13 mouse cellular contexts compared by ENCODE assay signal in genomic region chr2:173027169-173027823, GRCm38 (mm10). TPM values are rescaled to one million over a fixed set of nuclear protein-coding genes. Genes with fewer than 3 reads are reported as not detected.
DNase-seq lines count a peak whose midpoint lies in the region; ATAC-seq and TF ChIP-seq lines count a peak whose summit lies in the region.
"Had no signal": no experiment of that assay in that cellular context is flagged by ENCODE, and none has a peak within 500 bp of the region (broad histone marks: within the 10 kb centered on the region; RNA-seq: fewer than 3 reads in every experiment).

No protein-coding gene starts in this region.

- H3K4me1 ChIP-seq in forebrain, embryonic 11.5 days (replicated peaks; ENCODE audit: control insufficient read depth, insufficient read depth, low read length): peaks cover 18% of the 10 kb centered on the region
- H3K4me1 ChIP-seq in forebrain, embryonic 16.5 days (replicated peaks; ENCODE audit: control insufficient read depth, insufficient read depth, low read length): peaks cover 33% of the 10 kb centered on the region
- peaks cover 80% of the 10 kb centered on the region for H3K4me1 ChIP-seq in liver, embryonic 11.5 days (replicated peaks; ENCODE audit: control insufficient read depth, insufficient read depth, low read length)
- H3K4me1 ChIP-seq in embryonic facial prominence, embryonic 15.5 days: peaks cover 60% of the 10 kb centered on the region
- H3K4me1 ChIP-seq in small intestine, adult 2 months (ENCODE audit: control insufficient read depth, insufficient read depth, insufficient read length, low read length): peaks cover 67% of the 10 kb centered on the region

- no peak for TF ChIP-seq POLR2A in small intestine, adult 2 months (IDR thresholded peaks at IDR 0.05; ENCODE audit: low read depth, low read length)

- no peak for TF ChIP-seq CTCF in small intestine, adult 2 months (IDR thresholded peaks at IDR 0.05; ENCODE audit: extremely low read depth, insufficient read length, insufficient replicate concordance, low read depth, low read length)

- peaks cover 9% of the 10 kb centered on the region; the same call in 1 of the 2 replicates for H3K36me3 ChIP-seq in forebrain, embryonic 11.5 days (ENCODE audit: control insufficient read depth, insufficient read depth, low read length)
- H3K36me3 ChIP-seq in forebrain, embryonic 16.5 days (ENCODE audit: control insufficient read depth, insufficient read depth): no peaks in the 10 kb centered on the region; the same call in 1 of the 2 replicates
- H3K36me3 ChIP-seq in liver, embryonic 11.5 days (ENCODE audit: control insufficient read depth, insufficient read depth, low read length): peaks cover 85% of the 10 kb centered on the region
- H3K36me3 ChIP-seq in embryonic facial prominence, embryonic 15.5 days: 0 out of 2 replicates have a peak, but pooled peaks cover 18% of the 10 kb centered on the region
- peaks cover 10% of the 10 kb centered on the region; the same call in 1 of the 2 replicates for H3K36me3 ChIP-seq in small intestine, adult 2 months (ENCODE audit: control insufficient read depth, insufficient read depth, low read length)

- WGBS in forebrain, embryonic 11.5 days: 92% methylated on average over 6 of the region's 6 CpGs
- WGBS in forebrain, embryonic 16.5 days: 92% methylated on average over 6 of the region's 6 CpGs
- 89% methylated on average over 6 of the region's 6 CpGs for WGBS in liver, embryonic 11.5 days
- 84% methylated on average over 6 of the region's 6 CpGs for WGBS in embryonic facial prominence, embryonic 15.5 days
- WGBS in small intestine, adult 2 months: 55% methylated on average over 6 of the region's 6 CpGs

- H3K4me2 ChIP-seq in forebrain, embryonic 11.5 days (ENCODE audit: low read depth, low read length, severe bottlenecking): no peak overlapping the region
- no peak overlapping the region for H3K4me2 ChIP-seq in forebrain, embryonic 16.5 days (ENCODE audit: low read length)
- peak overlapping the region; percentile 93 for H3K4me2 ChIP-seq in liver, embryonic 11.5 days
- 0 out of 2 replicates have a peak overlapping the region, but pooled peaks have one; percentile 1 for H3K4me2 ChIP-seq in embryonic facial prominence, embryonic 15.5 days (replicated peaks)

- H3K27me3 ChIP-seq in forebrain, embryonic 11.5 days (ENCODE audit: control insufficient read depth, insufficient read depth, low read length): no peaks in the 10 kb centered on the region
- no peaks in the 10 kb centered on the region for H3K27me3 ChIP-seq in forebrain, embryonic 16.5 days (replicated peaks; ENCODE audit: control insufficient read depth, insufficient read depth, low read length)
- H3K27me3 ChIP-seq in liver, embryonic 11.5 days (replicated peaks; ENCODE audit: control insufficient read depth, insufficient read depth, low read length): no peaks in the 10 kb centered on the region
- no peaks in the 10 kb centered on the region for H3K27me3 ChIP-seq in embryonic facial prominence, embryonic 15.5 days
- no peaks in the 10 kb centered on the region for H3K27me3 ChIP-seq in small intestine, adult 2 months (ENCODE audit: control insufficient read depth, insufficient read depth, low read length)
- H3K27me3 ChIP-seq: midbrain, embryonic 12.5 days had no signal

- no peak overlapping the region for H3K9ac ChIP-seq in forebrain, embryonic 11.5 days (ENCODE audit: low read length)
- no peak overlapping the region for H3K9ac ChIP-seq in forebrain, embryonic 16.5 days (replicated peaks; ENCODE audit: low read depth, low read length)
- 0 out of 2 replicates have a peak overlapping the region, but pooled peaks have one; percentile 7 for H3K9ac ChIP-seq in liver, embryonic 11.5 days (ENCODE audit: low read depth, low read length)
- no peak overlapping the region for H3K9ac ChIP-seq in embryonic facial prominence, embryonic 15.5 days
- H3K9ac ChIP-seq: forebrain, postnatal 0 days; midbrain, embryonic 12.5 days had no signal

- no peak overlapping the region for H3K4me3 ChIP-seq in forebrain, embryonic 11.5 days (ENCODE audit: low read depth, low read length)
- no peak overlapping the region for H3K4me3 ChIP-seq in forebrain, embryonic 16.5 days (replicated peaks; ENCODE audit: low read length)
- no peak overlapping the region for H3K4me3 ChIP-seq in liver, embryonic 11.5 days (ENCODE audit: low read depth, low read length)
- H3K4me3 ChIP-seq in embryonic facial prominence, embryonic 15.5 days (replicated peaks): no peak overlapping the region
- no peak overlapping the region for H3K4me3 ChIP-seq in small intestine, adult 2 months (ENCODE audit: low read depth, low read length)
- H3K4me3 ChIP-seq: midbrain, embryonic 12.5 days had no signal

- H3K9me3 ChIP-seq in forebrain, embryonic 11.5 days (ENCODE audit: control insufficient read depth, low read length): no peaks in the 10 kb centered on the region
- no peaks in the 10 kb centered on the region for H3K9me3 ChIP-seq in forebrain, embryonic 16.5 days (ENCODE audit: control insufficient read depth, low read length)
- H3K9me3 ChIP-seq in liver, embryonic 11.5 days (ENCODE audit: control insufficient read depth, low read length): no peaks in the 10 kb centered on the region
- H3K9me3 ChIP-seq in embryonic facial prominence, embryonic 15.5 days (replicated peaks): no peaks in the 10 kb centered on the region
- H3K9me3 ChIP-seq: midbrain, embryonic 12.5 days had no signal

- H3K27ac ChIP-seq in forebrain, embryonic 11.5 days (ENCODE audit: low read depth, low read length): no peak overlapping the region
- H3K27ac ChIP-seq in forebrain, embryonic 16.5 days (ENCODE audit: low read length): no peak overlapping the region
- H3K27ac ChIP-seq in liver, embryonic 11.5 days (ENCODE audit: low read depth, low read length): 0 out of 2 replicates have a peak overlapping the region, but pooled peaks have one; percentile 36
- H3K27ac ChIP-seq in embryonic facial prominence, embryonic 15.5 days (replicated peaks): peak overlapping the region; percentile 55; the same call in 1 of the 2 replicates
- peak overlapping the region; percentile 39 for H3K27ac ChIP-seq in small intestine, adult 2 months (ENCODE audit: insufficient read depth, low read depth, low read length)
- H3K27ac ChIP-seq: midbrain, embryonic 12.5 days had no signal

- DNase-seq in forebrain, embryonic 11.5 days (ENCODE audit: low spot score): peak; percentile 51
- DNase-seq in liver, embryonic 11.5 days (ENCODE audit: low spot score): no peak
- no peak for DNase-seq in liver
- DNase-seq in gastrocnemius, postnatal 4 days (ENCODE audit: low spot score in 2 of 2): no peak
- DNase-seq: cerebellum, adult 9-10 months; forebrain, postnatal 0 days; layer of hippocampus, adult 9-11 months had no signal

- no peak for ATAC-seq in forebrain, embryonic 11.5 days (replicated peaks; ENCODE audit: low FRiP score)
- ATAC-seq in forebrain, embryonic 16.5 days: no peak
- ATAC-seq in liver, embryonic 11.5 days (replicated peaks; ENCODE audit: low FRiP score): no peak
- no peak for ATAC-seq in embryonic facial prominence, embryonic 15.5 days (ENCODE audit: insufficient number of reproducible peaks, low FRiP score, low TSS enrichment, low read depth)
- no peak for ATAC-seq in frontal cortex, adult (ENCODE audit: low TSS enrichment)
- ATAC-seq: forebrain, postnatal 0 days; hindbrain, embryonic 16.5 days had no signal

RNA-seq across cellular contexts. Expression of gene Rbm38, which starts 7.0 kb away (rescaled TPM):
- polyA plus RNA-seq in forebrain, embryonic 11.5 days (2014; fragmentation: Nextera tagmentation; extraction: Ambion mirVana): 111 and 115 TPM in 2 replicates
- 23.3 and 23.4 TPM in 2 replicates for polyA plus RNA-seq in forebrain, embryonic 16.5 days (2015; fragmentation: Nextera tagmentation; extraction: Ambion mirVana)
- polyA plus RNA-seq in liver, embryonic 11.5 days (2014; fragmentation: Nextera tagmentation; extraction: Ambion mirVana): 209 and 222 TPM in 2 replicates
- 27.5 and 28.3 TPM in 2 replicates for polyA plus RNA-seq in embryonic facial prominence, embryonic 15.5 days (2015; fragmentation: Nextera tagmentation; extraction: Ambion mirVana)
- polyA plus RNA-seq in small intestine, adult 2 months (2012; rRNA removed): 87.9 and 148 TPM in 2 replicates
- total RNA-seq in gastrocnemius, postnatal 4 days (2021): 100 to 1,000 TPM; 114 to 119 TPM

RNA-seq across cellular contexts. Expression of gene Rae1, which starts 27.4 kb away (rescaled TPM):
- 147 and 148 TPM in 2 replicates for polyA plus RNA-seq in forebrain, embryonic 11.5 days (2014; fragmentation: Nextera tagmentation; extraction: Ambion mirVana)
- polyA plus RNA-seq in forebrain, embryonic 16.5 days (2015; fragmentation: Nextera tagmentation; extraction: Ambion mirVana): 156 TPM in 2 replicates
- polyA plus RNA-seq in liver, embryonic 11.5 days (2014; fragmentation: Nextera tagmentation; extraction: Ambion mirVana): 172 and 181 TPM in 2 replicates
- polyA plus RNA-seq in embryonic facial prominence, embryonic 15.5 days (2015; fragmentation: Nextera tagmentation; extraction: Ambion mirVana): 124 and 129 TPM in 2 replicates
- polyA plus RNA-seq in small intestine, adult 2 months (2012; rRNA removed): 20.5 and 33.1 TPM in 2 replicates
- 10 to 100 TPM; 41.8 to 44.4 TPM for total RNA-seq in gastrocnemius, postnatal 4 days (2021)

RNA-seq across cellular contexts. Expression of gene Spo11, which starts 49.8 kb away (rescaled TPM):
- polyA plus RNA-seq in forebrain, embryonic 11.5 days (2014; fragmentation: Nextera tagmentation; extraction: Ambion mirVana): 0.47 and 0.71 TPM in 2 replicates
- 0.68 and 0.75 TPM in 2 replicates for polyA plus RNA-seq in forebrain, embryonic 16.5 days (2015; fragmentation: Nextera tagmentation; extraction: Ambion mirVana)
- polyA plus RNA-seq in liver, embryonic 11.5 days (2014; fragmentation: Nextera tagmentation; extraction: Ambion mirVana): 0.13 TPM in 1 of 2 replicates, not detected in the other
- polyA plus RNA-seq in embryonic facial prominence, embryonic 15.5 days (2015; fragmentation: Nextera tagmentation; extraction: Ambion mirVana): 4.3 and 6.5 TPM in 2 replicates
- polyA plus RNA-seq in small intestine, adult 2 months (2012; rRNA removed): 0.05 and 0.25 TPM in 2 replicates
- total RNA-seq in gastrocnemius, postnatal 4 days (2021): not detected

Comparison
In these comparisons a context has a peak if more than half of its experiments do, and no peak if none do; other contexts are left out.
1. H3K27ac ChIP-seq: peak in liver, embryonic 11.5 days (single experiment), embryonic facial prominence, embryonic 15.5 days (single experiment) and small intestine, adult 2 months (single experiment); none in forebrain, embryonic 11.5 days (single experiment) and forebrain, embryonic 16.5 days (single experiment).
2. H3K4me2 ChIP-seq: peak in liver, embryonic 11.5 days (single experiment) and embryonic facial prominence, embryonic 15.5 days (single experiment); none in forebrain, embryonic 11.5 days (single experiment) and forebrain, embryonic 16.5 days (single experiment).